18 mouse cellular contexts compared by ENCODE assay signal in the genomic region with DNA sequence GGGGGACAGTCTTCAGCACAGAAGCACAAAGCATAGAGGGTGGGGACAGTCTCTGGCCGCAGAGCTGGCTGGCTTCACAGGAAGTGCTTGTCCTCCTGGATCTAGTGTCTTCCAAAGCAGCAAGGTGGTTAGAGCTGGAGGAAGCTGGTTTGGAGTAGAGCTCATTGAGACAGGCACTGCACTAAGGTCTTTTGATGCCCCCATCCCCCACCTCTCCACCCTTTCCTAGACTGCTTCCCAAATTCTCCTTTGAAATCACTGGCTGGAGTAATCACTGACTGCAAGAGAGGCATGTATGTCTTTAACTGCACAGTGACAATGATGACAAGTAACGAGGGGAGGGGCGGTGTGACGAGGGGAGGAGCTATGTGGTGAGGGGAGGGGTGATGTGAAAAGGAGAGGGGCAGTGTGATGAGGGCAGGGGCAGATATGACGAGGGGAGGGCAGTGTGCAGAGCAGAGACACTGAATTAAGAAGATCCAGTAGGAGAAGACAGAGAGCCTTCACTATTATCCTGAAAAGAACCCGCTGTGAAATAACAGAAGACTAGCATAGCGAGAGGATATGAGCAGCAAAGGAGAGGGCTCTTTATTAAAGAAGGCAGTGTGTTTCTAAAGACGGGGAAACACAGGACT.
DNase-seq lines count a peak whose midpoint lies in the region; ATAC-seq and TF ChIP-seq lines count a peak whose summit lies in the region.
"Had no signal": no experiment of that assay in that cellular context is flagged by ENCODE, and none has a peak within 500 bp of the region (broad histone marks: within the 10 kb centered on the region; RNA-seq: fewer than 3 reads in every experiment).

No protein-coding gene starts in this region.

- no peak for DNase-seq in hindbrain, embryonic 10.5 days (ENCODE audit: low spot score)
- DNase-seq in hindbrain, embryonic 14.5 days (ENCODE audit: low spot score) = no peak
- DNase-seq in ES-E14 (ENCODE audit: low read depth, low spot score) = peak; percentile 78
- DNase-seq in forebrain, postnatal 0 days = no peak
- DNase-seq in limb, embryonic 14.5 days (ENCODE audit: low spot score) = no peak
- no peak for DNase-seq in left cerebral cortex, adult 18-20 months (ENCODE audit: low spot score in 2 of 2)
- DNase-seq in adrenal gland, postnatal 4 days (ENCODE audit: low spot score in 2 of 2) = no peak
- DNase-seq: adrenal gland, postnatal 25 days; cerebellum, postnatal 25 days; heart, adult 2 months; heart, postnatal 10 days had no signal

- TF ChIP-seq CTCF in forebrain, postnatal 0 days (IDR thresholded peaks at IDR 0.05; ENCODE audit: low read depth) = no peak

- in situ Hi-C loops in ES-E14 (cut with MboI; ENCODE audit: low sequenced_read_pairs in 2 of 2, unreplicated experiment in 2 of 2) = no loop called here

- peaks cover 19% of the 10 kb centered on the region for H3K36me3 ChIP-seq in hindbrain, embryonic 10.5 days
- H3K36me3 ChIP-seq in hindbrain, embryonic 14.5 days (replicated peaks; ENCODE audit: control insufficient read depth, insufficient read depth) = peaks cover 9% of the 10 kb centered on the region; the same call in 1 of the 2 replicates
- H3K36me3 ChIP-seq in ES-E14 (ENCODE audit: control insufficient read depth, insufficient read depth, low read length, poor library complexity, severe bottlenecking) = no peaks in the 10 kb centered on the region
- H3K36me3 ChIP-seq in forebrain, postnatal 0 days (ENCODE audit: insufficient read depth) = 0 out of 2 replicates have a peak, but pooled peaks cover 3% of the 10 kb centered on the region
- H3K36me3 ChIP-seq in limb, embryonic 14.5 days (ENCODE audit: control insufficient read depth, insufficient read depth, low read length) = peaks cover 65% of the 10 kb centered on the region
- H3K36me3 ChIP-seq in kidney, embryonic 16.5 days (ENCODE audit: insufficient read depth, low read length) = peaks cover 19% of the 10 kb centered on the region

- no peak overlapping the region for H3K4me3 ChIP-seq in hindbrain, embryonic 10.5 days
- no peak overlapping the region for H3K4me3 ChIP-seq in hindbrain, embryonic 14.5 days (replicated peaks; ENCODE audit: low read length)
- H3K4me3 ChIP-seq in ES-E14 (ENCODE audit: insufficient read depth in 1 of 2, low read depth in 1 of 2, low read length in 2 of 2, poor library complexity in 1 of 2, severe bottlenecking in 1 of 2) = no peak overlapping the region
- no peak overlapping the region for H3K4me3 ChIP-seq in forebrain, postnatal 0 days (ENCODE audit: low read depth, low read length)
- no peak overlapping the region for H3K4me3 ChIP-seq in limb, embryonic 14.5 days (replicated peaks; ENCODE audit: low read length)
- no peak overlapping the region for H3K4me3 ChIP-seq in kidney, embryonic 16.5 days (ENCODE audit: low read length)
- H3K4me3 ChIP-seq: embryonic facial prominence, embryonic 12.5 days; heart, adult 2 months; layer of hippocampus, adult 2 months had no signal

- ATAC-seq in hindbrain, embryonic 14.5 days (ENCODE audit: low FRiP score) = no peak
- ATAC-seq in forebrain, postnatal 0 days = peak; percentile 14; the same call in 1 of the 2 replicates
- no peak for ATAC-seq in limb, embryonic 14.5 days (ENCODE audit: low FRiP score, low read depth)
- no peak for ATAC-seq in kidney, embryonic 16.5 days (ENCODE audit: low FRiP score, low TSS enrichment)
- ATAC-seq: activated CD4-positive, CD25-positive, alpha-beta regulatory T cell, adult 4 months; lung, postnatal 0 days had no signal

- H3K27me3 ChIP-seq in hindbrain, embryonic 10.5 days (ENCODE audit: insufficient read depth, poor library complexity, severe bottlenecking) = no peaks in the 10 kb centered on the region
- H3K27me3 ChIP-seq in hindbrain, embryonic 14.5 days (ENCODE audit: control insufficient read depth, insufficient read depth, low read length) = no peaks in the 10 kb centered on the region
- H3K27me3 ChIP-seq in forebrain, postnatal 0 days (ENCODE audit: insufficient read depth, low read length) = no peaks in the 10 kb centered on the region
- no peaks in the 10 kb centered on the region for H3K27me3 ChIP-seq in limb, embryonic 14.5 days (ENCODE audit: control insufficient read depth, insufficient read depth, low read length)
- no peaks in the 10 kb centered on the region for H3K27me3 ChIP-seq in kidney, embryonic 16.5 days (ENCODE audit: insufficient read depth, low read length)
- H3K27me3 ChIP-seq: embryonic facial prominence, embryonic 12.5 days had no signal

- no peak overlapping the region for H3K4me2 ChIP-seq in hindbrain, embryonic 14.5 days (replicated peaks)
- no peak overlapping the region for H3K4me2 ChIP-seq in forebrain, postnatal 0 days (ENCODE audit: low read depth)
- H3K4me2 ChIP-seq in limb, embryonic 14.5 days (replicated peaks; ENCODE audit: low read depth, low read length, severe bottlenecking) = no peak overlapping the region
- H3K4me2 ChIP-seq in kidney, embryonic 16.5 days (replicated peaks; ENCODE audit: low read depth, low read length) = no peak overlapping the region
- H3K4me2 ChIP-seq: embryonic facial prominence, embryonic 12.5 days had no signal

- WGBS in hindbrain, embryonic 10.5 days = 70% methylated on average over 8 of the region's 8 CpGs
- 52% methylated on average over 8 of the region's 8 CpGs for WGBS in hindbrain, embryonic 14.5 days
- WGBS in forebrain, postnatal 0 days = 47% methylated on average over 8 of the region's 8 CpGs
- WGBS in limb, embryonic 14.5 days = 71% methylated on average over 8 of the region's 8 CpGs
- 71% methylated on average over 8 of the region's 8 CpGs for WGBS in kidney, embryonic 16.5 days

- no peaks in the 10 kb centered on the region for H3K9me3 ChIP-seq in hindbrain, embryonic 10.5 days
- H3K9me3 ChIP-seq in hindbrain, embryonic 14.5 days (ENCODE audit: control insufficient read depth, low read length) = no peaks in the 10 kb centered on the region
- H3K9me3 ChIP-seq in ES-E14 (ENCODE audit: control insufficient read depth, insufficient read depth, low read depth, low read length) = no peaks in the 10 kb centered on the region
- H3K9me3 ChIP-seq in forebrain, postnatal 0 days (ENCODE audit: low read length) = no peaks in the 10 kb centered on the region
- no peaks in the 10 kb centered on the region for H3K9me3 ChIP-seq in limb, embryonic 14.5 days (ENCODE audit: control insufficient read depth, low read length)
- no peaks in the 10 kb centered on the region for H3K9me3 ChIP-seq in kidney, embryonic 16.5 days (ENCODE audit: low read length)
- H3K9me3 ChIP-seq: embryonic facial prominence, embryonic 12.5 days had no signal

- H3K4me1 ChIP-seq in hindbrain, embryonic 10.5 days (replicated peaks) = peaks cover 17% of the 10 kb centered on the region
- peaks cover 7% of the 10 kb centered on the region; the same call in 1 of the 2 replicates for H3K4me1 ChIP-seq in hindbrain, embryonic 14.5 days (replicated peaks; ENCODE audit: control insufficient read depth, insufficient read depth, low read length)
- peaks cover 0 to 5% of the 10 kb centered on the region in 2 experiments; a peak in 1 of 4 replicates for H3K4me1 ChIP-seq in ES-E14 (ENCODE audit: control insufficient read depth in 2 of 2, insufficient read depth in 2 of 2, low read length in 2 of 2, poor library complexity in 1 of 2)
- no peaks in the 10 kb centered on the region for H3K4me1 ChIP-seq in forebrain, postnatal 0 days (ENCODE audit: insufficient read depth)
- peaks cover 8% of the 10 kb centered on the region for H3K4me1 ChIP-seq in limb, embryonic 14.5 days (ENCODE audit: control insufficient read depth, insufficient read depth, low read length)
- H3K4me1 ChIP-seq in kidney, embryonic 16.5 days (ENCODE audit: insufficient read depth, low read length) = no peaks in the 10 kb centered on the region

- no peak for TF ChIP-seq POLR2A in limb, embryonic 14.5 days (IDR thresholded peaks at IDR 0.05; ENCODE audit: borderline replicate concordance, extremely low read depth, insufficient read depth, insufficient read length)

- no peak overlapping the region for H3K9ac ChIP-seq in hindbrain, embryonic 14.5 days
- H3K9ac ChIP-seq in ES-E14 (ENCODE audit: insufficient read depth, low read depth, low read length, poor library complexity, severe bottlenecking) = no peak overlapping the region
- H3K9ac ChIP-seq in forebrain, postnatal 0 days = no peak overlapping the region
- 0 out of 2 replicates have a peak overlapping the region, but pooled peaks have one; percentile 6 for H3K9ac ChIP-seq in limb, embryonic 14.5 days (ENCODE audit: low read depth, low read length, severe bottlenecking)
- no peak overlapping the region for H3K9ac ChIP-seq in kidney, embryonic 16.5 days (replicated peaks; ENCODE audit: low read length)
- H3K9ac ChIP-seq: embryonic facial prominence, embryonic 12.5 days; liver, embryonic 14.5 days had no signal

- H3K27ac ChIP-seq in hindbrain, embryonic 10.5 days = peak overlapping the region; percentile 66
- H3K27ac ChIP-seq in hindbrain, embryonic 14.5 days = no peak overlapping the region
- no peak overlapping the region for H3K27ac ChIP-seq in ES-E14 (ENCODE audit: insufficient read depth, low read depth, low read length, poor library complexity, severe bottlenecking)
- no peak overlapping the region for H3K27ac ChIP-seq in forebrain, postnatal 0 days (ENCODE audit: low read depth, low read length)
- no peak overlapping the region for H3K27ac ChIP-seq in limb, embryonic 14.5 days (replicated peaks; ENCODE audit: low read depth, low read length)
- no peak overlapping the region for H3K27ac ChIP-seq in kidney, embryonic 16.5 days (ENCODE audit: low read length)
- H3K27ac ChIP-seq: embryonic facial prominence, embryonic 12.5 days; heart, adult 2 months; kidney, postnatal 0 days; layer of hippocampus, adult 2 months; liver, embryonic 14.5 days had no signal

TF ChIP-seq in ES-E14, 5 proteins besides CTCF, POLR2A, EP300 and RAD21:
- no peak for TF ChIP-seq HCFC1 (IDR thresholded peaks at IDR 0.05; ENCODE audit: borderline replicate concordance, insufficient read depth, low read length)
- TF ChIP-seq ZC3H11A (IDR thresholded peaks at IDR 0.05; ENCODE audit: borderline replicate concordance, low read depth, low read length) = no peak
- TF ChIP-seq ZNF384 (IDR thresholded peaks at IDR 0.05; ENCODE audit: low read depth, low read length) = no peak
- no peak for TF ChIP-seq CHD2 (IDR thresholded peaks at IDR 0.05; ENCODE audit: low read depth, low read length)
- TF ChIP-seq MAFK (IDR thresholded peaks at IDR 0.05; ENCODE audit: insufficient read depth, low read depth, low read length) = no peak
